Mouse (Mus musculus) hematopoietic stem cell, adult 5-6 weeks (primary cell): ENCODE measurements around the gene Bod1. TPM values are rescaled to one million over a fixed set of nuclear protein-coding genes. Genes with fewer than 3 reads are reported as not detected.

Experiments used
- ATAC-seq, 2 experiments: fragments of 125-278 bp in 1 of 2; replicated peaks in 1 of 2; 2 replicates each; pipeline ENCODE4 v1.8.0; 2016 to 2017; ENCODE audit warnings: inconsistent platforms in 2 of 2, mild to moderate bottlenecking in 2 of 2, moderate number of reproducible peaks in 2 of 2, low read depth in 1 of 2, moderate TSS enrichment in 1 of 2; ENCODE audit not compliant: low FRiP score in 2 of 2, poor library complexity in 2 of 2, severe bottlenecking in 2 of 2, insufficient read depth in 1 of 2, low TSS enrichment in 1 of 2
- total RNA-seq: library from RNA; stranded (forward); fragments of 172-1452, 232-1000 nt; gene quantifications from 2 replicates; pipeline ENCODE4 v1.2.3, GENCODE M21; 2017

The Bod1 gene
- 29.8 and 36.1 TPM in 2 replicates for total RNA-seq

GRCm38 (mm10) chr11:31671354-31672169, at the start of gene Bod1:
Bod1 (minus strand) TSS chr11:31671885.
- ATAC-seq: peak; percentile 98 to 99

- ATAC-seq: no peak
These were observed 47.4 kb upstream of the Bod1 start for GRCm38 (mm10) chr11:31719090-31719489.

GRCm38 (mm10) chr11:31717926-31718735, 46.4 kb upstream of the Bod1 start:
- no peak for ATAC-seq

GRCm38 (mm10) chr11:31713641-31714121, 42.0 kb upstream of the Bod1 start:
- ATAC-seq: no peak

- no peak for ATAC-seq
These were observed 41.4 kb upstream of the Bod1 start for GRCm38 (mm10) chr11:31713116-31713515.

GRCm38 (mm10) chr11:31707771-31708170, 36.1 kb upstream of the Bod1 start:
- ATAC-seq: no peak

GRCm38 (mm10) chr11:31703173-31703572, 31.5 kb upstream of the Bod1 start:
- ATAC-seq: no peak

- ATAC-seq: no peak
These were observed 30.2 kb upstream of the Bod1 start for GRCm38 (mm10) chr11:31701901-31702300.

- no peak for ATAC-seq
These were observed 27.8 kb upstream of the Bod1 start for GRCm38 (mm10) chr11:31699502-31699901.

- ATAC-seq: no peak
These were observed 23.1 kb upstream of the Bod1 start for GRCm38 (mm10) chr11:31694801-31695200.

- no peak for ATAC-seq
These were observed 22.4 kb upstream of the Bod1 start for GRCm38 (mm10) chr11:31694109-31694508.

- ATAC-seq: no peak
These were observed 21.6 kb upstream of the Bod1 start for GRCm38 (mm10) chr11:31693322-31693721.

GRCm38 (mm10) chr11:31688956-31689355, 17.3 kb upstream of the Bod1 start:
- ATAC-seq: no peak

GRCm38 (mm10) chr11:31684913-31685567, 13.4 kb upstream of the Bod1 start:
- ATAC-seq: no peak

GRCm38 (mm10) chr11:31684126-31684525, 12.4 kb upstream of the Bod1 start:
- ATAC-seq: no peak

- ATAC-seq: no peak
These were observed 8.2 kb upstream of the Bod1 start for GRCm38 (mm10) chr11:31679840-31680381.

GRCm38 (mm10) chr11:31677309-31677708, 5.6 kb upstream of the Bod1 start:
- ATAC-seq: no peak
